In the genomic region with DNA sequence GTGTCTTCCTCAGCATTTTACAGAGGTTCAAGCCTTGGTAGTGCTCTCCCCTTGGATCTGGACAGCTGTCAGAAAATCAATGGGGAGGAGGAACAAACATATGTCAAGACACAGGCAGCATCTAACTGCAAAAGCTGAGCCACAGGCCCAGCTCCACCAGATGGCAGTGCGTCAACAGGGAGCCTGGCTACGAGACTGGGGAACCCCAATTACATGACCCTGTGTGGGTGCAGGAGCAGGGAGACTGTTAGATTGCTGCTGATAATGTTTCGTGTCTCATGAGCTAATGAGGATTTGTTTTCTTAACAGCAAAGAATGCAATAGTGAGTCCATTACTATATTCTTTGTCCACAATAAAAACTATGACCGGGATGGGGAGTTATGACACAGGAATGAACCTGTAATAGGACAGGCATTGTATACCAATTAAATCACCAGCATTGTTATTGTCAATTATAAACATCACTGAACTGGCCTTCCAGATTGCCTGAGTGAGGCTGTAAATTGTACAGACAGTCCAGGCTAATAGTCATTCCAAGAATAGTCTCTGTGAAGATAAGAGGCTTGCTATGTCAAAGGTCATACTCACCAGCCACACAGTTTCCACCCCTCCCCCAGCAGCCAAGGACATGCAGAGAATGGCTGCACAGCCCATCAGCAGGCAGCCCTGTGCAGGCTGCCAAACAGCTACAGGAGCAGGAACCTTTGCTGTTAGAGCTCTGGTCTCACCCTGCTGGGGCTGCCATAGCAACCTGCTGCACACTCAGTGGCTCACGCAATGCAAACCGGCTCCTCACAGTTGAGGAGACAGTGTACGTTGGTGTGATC, we compare ENCODE assay signal across 9 mouse cellular contexts. TPM values are rescaled to one million over a fixed set of nuclear protein-coding genes. Genes with fewer than 3 reads are reported as not detected.
DNase-seq lines count a peak whose midpoint lies in the region; ATAC-seq and TF ChIP-seq lines count a peak whose summit lies in the region.
"Had no signal": no experiment of that assay in that cellular context is flagged by ENCODE, and none has a peak within 500 bp of the region (broad histone marks: within the 10 kb centered on the region; RNA-seq: fewer than 3 reads in every experiment).

No protein-coding gene starts in this region.

- ATAC-seq in intestine, postnatal 0 days: peak; percentile 92
- peak; percentile 96 for ATAC-seq in megakaryocyte progenitor cell, adult 5-6 weeks (replicated peaks; ENCODE audit: poor library complexity)

- H3K9ac ChIP-seq in intestine, postnatal 0 days (ENCODE audit: low read depth, low read length): no peak overlapping the region

- H3K27me3 ChIP-seq in intestine, postnatal 0 days (replicated peaks; ENCODE audit: control insufficient read depth, insufficient read depth, low read length): no peaks in the 10 kb centered on the region

- DNase-seq in adrenal gland, adult 18-20 months (ENCODE audit: low spot score in 2 of 2): peak; percentile 67 to 68
- DNase-seq in heart, adult 18-20 months: peak; percentile 80 to 85
- peak; percentile 36 to 71 for DNase-seq in left cerebral cortex, adult 9 months (ENCODE audit: low spot score in 2 of 2)
- DNase-seq in right cerebral cortex, postnatal 25 days: peak; percentile 62
- DNase-seq in c-Kit-positive CD71-positive TER-119-positive erythroid progenitor cells, embryonic 14.5 days (ENCODE audit: low spot score): no peak

- H3K9me3 ChIP-seq in intestine, postnatal 0 days (ENCODE audit: control insufficient read depth): no peaks in the 10 kb centered on the region

- peak overlapping the region; percentile 14 for H3K4me2 ChIP-seq in intestine, postnatal 0 days (replicated peaks; ENCODE audit: low read depth)

- no peaks in the 10 kb centered on the region for H3K36me3 ChIP-seq in intestine, postnatal 0 days (ENCODE audit: control insufficient read depth, insufficient read depth)

- 9% methylated on average over 7 of the region's 7 CpGs for WGBS in intestine, postnatal 0 days

- peak; percentile 97 for TF ChIP-seq CTCF in cortical plate, adult 2 months (IDR thresholded peaks at IDR 0.05; ENCODE audit: extremely low read depth, insufficient read depth, low read length)
- peak; percentile 97 for TF ChIP-seq CTCF in intestine, postnatal 0 days (IDR thresholded peaks at IDR 0.05; ENCODE audit: low read depth)

- no peak for TF ChIP-seq POLR2A in cortical plate, adult 2 months (IDR thresholded peaks at IDR 0.05; ENCODE audit: extremely low read depth, insufficient read depth, low read length)

- H3K4me3 ChIP-seq in cortical plate, adult 2 months (ENCODE audit: insufficient read depth, low read length): no peak overlapping the region
- H3K4me3 ChIP-seq in intestine, postnatal 0 days (ENCODE audit: low read depth, low read length): no peak overlapping the region
- H3K4me3 ChIP-seq: erythroblast, embryonic 14.5 days had no signal

- H3K27ac ChIP-seq in cortical plate, adult 2 months (ENCODE audit: insufficient read depth, low read length): no peak overlapping the region
- no peak overlapping the region for H3K27ac ChIP-seq in intestine, postnatal 0 days (ENCODE audit: low read depth, low read length)

- H3K4me1 ChIP-seq in cortical plate, adult 2 months (ENCODE audit: control insufficient read depth, insufficient read depth, low read length): no peaks in the 10 kb centered on the region; the same call in 1 of the 2 replicates
- H3K4me1 ChIP-seq in intestine, postnatal 0 days (replicated peaks; ENCODE audit: control insufficient read depth, insufficient read depth, low read length): no peaks in the 10 kb centered on the region

RNA-seq across cellular contexts. Expression of a gene that starts 58.8 kb away (rescaled TPM):
- under 1 TPM in 1 of 2 experiments, not detected in 1; 0.29 TPM for total RNA-seq in adrenal gland, adult 18-20 months (2021)
- polyA plus RNA-seq in cortical plate, adult 2 months (2012; rRNA removed): 4.1 and 5.2 TPM in 2 replicates
- total RNA-seq in heart, adult 18-20 months (2021): under 1 TPM; 0.25 to 0.28 TPM
- polyA plus RNA-seq in intestine, postnatal 0 days (2015; fragmentation: Nextera tagmentation; extraction: Ambion mirVana): not detected in 2 replicates
- not detected in 2 replicates for total RNA-seq in megakaryocyte progenitor cell, adult 5-6 weeks (2015)
- total RNA-seq in megakaryocyte progenitor cell, adult 5-6 weeks (2017): not detected in 2 replicates
- polyA plus RNA-seq: erythroblast, embryonic 14.5 days had no signal
